Mouse (Mus musculus) layer of hippocampus, adult 8-10 months (tissue): Measurements from ENCODE around the gene Olfr282. TPM values are rescaled to one million over a fixed set of nuclear protein-coding genes. Genes with fewer than 3 reads are reported as not detected.

Source experiments
- DNase-seq, 2 experiments: peaks; one replicate each; pipeline ENCODE4 v3.0.0; 2022; ENCODE audit warnings: low spot score in 2 of 2
- total RNA-seq, 4 experiments: library from RNA; stranded (reverse); gene quantifications; 2 replicates each; pipeline ENCODE4 v1.2.4; 2022

Olfr282 gene
- total RNA-seq, 4 experiments from 2014 or later = not detected

DNA sequence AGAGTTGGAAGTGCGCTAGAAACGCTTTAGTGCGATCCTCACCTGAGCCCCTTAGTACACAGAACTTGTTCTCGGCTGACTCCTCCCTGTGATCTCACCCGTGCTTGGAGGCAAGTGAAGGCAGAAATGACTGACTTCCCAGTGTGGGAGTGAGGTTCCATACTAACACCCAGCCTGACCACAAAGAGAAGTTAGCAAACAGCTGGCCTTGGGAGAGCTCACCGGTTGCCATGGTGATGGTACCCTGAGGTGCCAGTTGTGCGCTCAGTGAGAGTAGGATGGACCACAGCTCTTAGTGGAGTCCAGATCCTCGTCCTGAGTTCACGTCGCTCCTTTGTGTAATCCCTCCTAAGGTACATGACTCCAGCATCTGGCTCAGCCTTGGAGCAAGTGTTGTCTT lies 43.9 kb downstream of the Olfr282 start:
- DNase-seq = no peak

DNA sequence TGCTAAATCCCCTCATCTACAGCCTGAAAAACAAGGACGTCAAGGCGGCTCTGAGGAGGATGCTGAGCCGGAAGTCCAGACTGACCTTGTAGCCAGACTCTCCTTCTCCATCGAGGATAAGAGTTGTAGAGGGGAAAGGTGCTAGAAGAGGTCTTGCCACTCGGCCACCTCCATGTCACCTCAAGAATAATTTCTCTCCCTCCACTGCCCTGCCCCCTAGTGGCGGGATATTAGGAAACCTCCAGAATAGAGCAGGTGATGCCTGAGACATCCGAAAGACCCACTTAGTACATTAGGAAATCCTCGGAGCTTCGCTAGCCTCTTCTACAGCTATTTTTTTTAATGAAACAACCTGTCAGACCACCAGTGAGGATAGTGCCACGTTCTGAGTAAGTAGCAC lies 44.4 kb downstream of the Olfr282 start:
- no peak for DNase-seq

DNA sequence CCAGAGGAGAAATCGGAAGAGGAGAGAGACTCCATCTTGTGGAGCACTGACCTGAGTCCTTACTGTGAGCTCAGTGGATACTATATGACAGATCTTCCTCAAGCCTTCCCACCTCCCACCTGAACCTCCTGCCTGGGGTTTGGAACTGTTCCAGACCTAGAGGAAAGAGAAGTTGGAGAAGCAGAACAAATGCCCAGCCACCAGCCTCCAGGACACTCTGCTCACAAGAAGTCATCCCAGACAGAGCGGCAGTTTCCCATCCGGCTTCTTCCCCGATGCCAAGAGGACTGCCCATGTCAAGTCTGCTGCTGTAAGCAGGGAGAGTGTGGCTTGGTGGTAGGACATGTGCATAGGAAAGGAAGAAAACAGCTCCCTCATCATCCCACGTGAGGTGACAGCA lies 45.3 kb downstream of the Olfr282 start:
- DNase-seq = no peak

DNA sequence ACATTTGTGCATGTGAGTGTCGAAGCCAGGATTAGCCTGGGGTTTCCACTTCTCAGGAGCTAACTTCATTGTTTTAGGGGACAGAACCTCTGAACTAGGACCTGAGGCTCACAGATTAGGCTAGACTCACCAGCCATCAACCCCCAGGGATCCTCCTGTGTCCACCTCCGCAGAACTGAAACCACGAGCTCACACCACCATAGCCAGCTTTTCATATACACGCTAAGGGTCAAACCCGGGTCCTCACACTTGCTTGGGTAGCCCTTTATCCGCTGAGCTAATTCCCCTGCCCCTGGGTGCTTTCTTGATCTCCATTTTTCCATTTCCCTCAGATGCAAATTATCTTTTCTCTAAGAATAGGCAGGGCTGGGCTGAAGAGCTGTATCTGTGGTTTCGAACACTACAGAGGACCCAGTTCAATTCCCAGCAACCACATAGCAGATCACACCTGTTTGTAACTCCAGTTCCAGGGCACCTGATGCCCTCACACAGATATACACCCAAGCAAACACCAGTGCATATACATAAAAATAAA lies 48.6 kb downstream of the Olfr282 start:
- no peak for DNase-seq

DNA sequence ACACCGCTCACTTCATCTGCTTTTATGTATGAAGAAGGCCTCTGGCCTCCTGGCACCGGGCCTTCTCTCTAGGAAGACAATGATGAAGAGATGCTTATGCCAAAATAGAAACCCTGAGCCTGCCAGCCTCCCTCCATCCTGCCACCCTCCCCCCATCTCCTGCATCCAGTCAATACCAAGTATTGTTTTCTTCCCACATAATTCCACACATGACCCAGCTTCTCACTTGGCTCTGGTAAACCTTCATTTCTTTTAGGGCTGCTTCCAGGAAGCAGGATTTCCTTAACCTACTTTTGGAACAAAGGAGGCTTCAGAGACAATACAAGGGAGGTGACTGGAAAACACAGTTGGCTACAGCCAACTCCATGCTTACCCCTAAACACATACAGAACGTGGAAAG lies 51.7 kb downstream of the Olfr282 start, which contains the start of gene Lalba:
Lalba (minus strand) TSS at position 21 of the 400 bp plus-strand sequence.
- DNase-seq = no peak

DNA sequence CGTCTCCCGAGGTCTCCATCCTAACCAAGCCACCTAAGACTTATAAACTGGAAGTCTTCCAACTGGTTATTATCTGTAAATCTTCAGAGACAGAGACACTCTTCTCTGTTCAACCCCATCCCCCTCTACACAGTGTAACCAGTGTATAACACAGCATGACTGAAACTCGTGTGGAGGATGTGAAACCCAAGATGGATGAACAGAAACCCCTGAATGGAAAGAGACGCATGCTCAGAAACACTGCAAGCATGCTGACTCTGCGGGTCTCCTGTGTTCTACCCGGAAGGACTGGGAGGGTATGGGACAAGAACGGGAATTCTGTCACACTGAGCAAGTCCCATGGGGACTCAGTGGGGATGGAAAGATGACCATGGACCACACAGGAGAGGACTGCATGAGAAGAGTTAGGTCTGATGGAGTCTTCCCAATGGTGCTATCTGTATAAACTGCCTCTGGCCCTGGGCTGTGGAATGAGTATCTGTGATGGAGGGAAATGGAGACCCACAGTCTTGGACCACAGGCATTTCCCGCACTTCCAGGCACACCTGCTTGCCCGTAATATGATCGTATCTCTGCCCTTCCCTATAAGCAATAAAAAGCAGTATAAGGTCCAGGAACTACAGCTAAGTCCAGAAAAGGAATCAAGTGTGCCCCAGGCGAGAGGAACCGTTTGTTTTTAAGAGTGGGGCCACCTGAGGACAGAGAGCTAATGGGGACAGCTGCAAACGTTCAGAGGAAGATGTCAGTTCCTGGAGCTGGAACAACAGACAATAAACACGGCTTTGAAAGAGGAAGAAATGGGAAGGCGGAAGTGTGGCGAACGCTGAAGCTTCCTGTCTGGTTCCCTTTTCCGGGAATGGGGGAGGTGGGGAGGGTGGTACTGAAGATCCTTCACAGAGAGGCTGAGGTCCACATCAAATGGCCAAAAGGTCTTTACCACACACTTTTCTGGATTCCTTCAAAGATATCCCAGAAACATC lies 53.2 kb downstream of the Olfr282 start:
- no peak for DNase-seq

DNA sequence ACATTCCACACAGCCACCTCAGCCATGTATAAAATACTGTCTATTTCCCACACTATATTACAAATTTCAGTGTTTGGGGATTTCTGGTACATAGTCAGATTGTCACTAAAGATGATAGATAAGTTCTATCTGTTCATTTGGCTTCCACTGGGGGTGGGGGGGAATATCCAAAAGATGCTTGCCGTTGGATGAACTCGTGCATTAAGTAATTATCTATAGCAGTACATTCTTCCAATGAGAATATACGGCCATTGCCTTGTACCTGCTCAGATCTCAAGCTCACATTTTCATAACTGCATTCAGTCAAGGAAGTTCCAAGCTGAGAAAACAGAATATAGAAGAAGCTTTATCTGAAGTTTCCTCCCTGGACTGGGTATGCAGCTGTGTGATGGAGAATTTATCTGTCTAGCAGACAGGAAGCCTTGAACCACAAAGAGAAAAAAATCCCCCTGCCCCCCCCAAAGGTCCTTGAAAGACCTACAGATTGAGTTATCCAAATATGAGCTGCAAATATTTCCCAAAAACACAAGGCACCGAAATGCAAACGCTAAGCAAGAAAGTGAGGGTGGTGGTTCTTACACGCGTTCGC lies 55.5 kb downstream of the Olfr282 start:
- no peak for DNase-seq

Other genes starting within 250 kb of the Olfr282 start
- gene Olfr288, start 235.7 kb upstream of the Olfr282 start, total RNA-seq = not detected
- under 1 TPM in 3 of 4 experiments, not detected in 1; 0.21 to 0.45 (median 0.27) TPM for gene Gm44579, start 210.2 kb upstream of the Olfr282 start, total RNA-seq
- 1 to 10 TPM; 4.1 to 5.4 (median 4.4) TPM for gene Olfr287, start 210.2 kb upstream of the Olfr282 start, total RNA-seq
- gene Olfr286, start 196.8 kb upstream of the Olfr282 start, total RNA-seq = not detected
- not detected for gene H1fnt, start 173.9 kb upstream of the Olfr282 start, total RNA-seq
- gene Zfp641, start 135.1 kb upstream of the Olfr282 start, total RNA-seq = 1 to 10 TPM; 6.5 to 7.7 (median 6.8) TPM
- not detected for gene Olfr285, start 113.9 kb upstream of the Olfr282 start, total RNA-seq
- not detected for gene Olfr284, start 90.2 kb upstream of the Olfr282 start, total RNA-seq
- gene Olfr283, start 50.3 kb upstream of the Olfr282 start, total RNA-seq = not detected
- not detected for gene Olfr281, start 21.4 kb downstream of the Olfr282 start, total RNA-seq
- not detected for gene OR5BS1P, start 38.7 kb downstream of the Olfr282 start, total RNA-seq
- gene Lalba, start 51.5 kb downstream of the Olfr282 start, total RNA-seq = not detected
- gene Olfr279, start 61.2 kb downstream of the Olfr282 start, total RNA-seq = not detected
- 10 to 100 TPM; 54.1 to 60.0 (median 57.2) TPM for gene Kansl2, start 103.0 kb downstream of the Olfr282 start, total RNA-seq
- gene Ccnt1, start 139.7 kb downstream of the Olfr282 start, total RNA-seq = 10 to 100 TPM; 37.3 to 43.8 (median 42.7) TPM
- not detected for gene 4930415O20Rik, start 139.8 kb downstream of the Olfr282 start, total RNA-seq
- 10 to 100 TPM; 47.3 to 58.6 (median 52.2) TPM for gene Adcy6, start 178.9 kb downstream of the Olfr282 start, total RNA-seq
- 100 to 1,000 TPM; 163 to 193 (median 176) TPM for gene Cacnb3, start 199.6 kb downstream of the Olfr282 start, total RNA-seq
- gene Ddx23, start 231.7 kb downstream of the Olfr282 start, total RNA-seq = 10 to 100 TPM; 76.3 to 89.4 (median 85.9) TPM
- 1 to 10 TPM; 6.3 to 8.7 (median 7.3) TPM for gene Rnd1, start 246.2 kb downstream of the Olfr282 start, total RNA-seq